Mouse (Mus musculus) embryonic facial prominence, embryonic 14.5 days (tissue): ENCODE results near the gene Cd86. TPM values are rescaled to one million over a fixed set of nuclear protein-coding genes. Genes with fewer than 3 reads are reported as not detected.
A peak's percentile ranks its signal among the peaks of the same experiment; 100 is the strongest.

ENCODE experiments used
- ATAC-seq: fragments of 200-750 bp; cut with Nextera tagmentation; 2 replicates; pipeline ENCODE4 v1.8.0; 2017; ENCODE audit warnings: low read depth, moderate number of reproducible peaks, moderate TSS enrichment
- DNase-seq: peaks from one replicate; pipeline ENCODE4 v3.0.0-alpha.2; 2015; ENCODE audit warnings: low spot score
- H3K27ac ChIP-seq: fragments of 300-500 bp; sonication (generic); replicated peaks from 2 replicates; pipeline ENCODE4 v1.5.1; 2014; ENCODE audit warnings: low read depth, mild to moderate bottlenecking, low read length, moderate library complexity
- H3K27me3 ChIP-seq: fragments of 300-500 bp; sonication (generic); replicated peaks from 2 replicates; pipeline ENCODE4 v1.6.1; 2014; ENCODE audit warnings: low read length; ENCODE audit not compliant: control insufficient read depth, insufficient read depth
- H3K36me3 ChIP-seq: fragments of 300-500 bp; sonication (generic); 2 replicates; pipeline ENCODE4 v1.6.1; 2014; ENCODE audit warnings: low read length, mixed read lengths; ENCODE audit not compliant: control insufficient read depth, insufficient read depth
- H3K4me1 ChIP-seq: fragments of 300-500 bp; sonication (generic); 2 replicates; pipeline ENCODE4 v1.6.1; 2014; ENCODE audit warnings: antibody characterized with exemption, low read length; ENCODE audit not compliant: control insufficient read depth, insufficient read depth
- H3K4me2 ChIP-seq: fragments of 300-500 bp; sonication (generic); 2 replicates; pipeline ENCODE4 v1.6.1; 2014; ENCODE audit warnings: low read depth, mild to moderate bottlenecking, low read length, moderate library complexity, mixed read lengths
- H3K4me3 ChIP-seq: fragments of 300-500 bp; sonication (generic); 2 replicates; pipeline ENCODE4 v1.5.1; 2014; ENCODE audit warnings: low read depth, mild to moderate bottlenecking, low read length
- H3K9ac ChIP-seq: fragments of 300-500 bp; sonication (generic); 2 replicates; pipeline ENCODE4 v1.6.1; 2014; ENCODE audit warnings: low read depth, mild to moderate bottlenecking, low read length, moderate library complexity, mixed read lengths
- H3K9me3 ChIP-seq: fragments of 300-500 bp; sonication (generic); 2 replicates; pipeline ENCODE4 v1.6.1; 2016; ENCODE audit warnings: low read length; ENCODE audit not compliant: control insufficient read depth
- WGBS: fragments of 180-500 bp; shearing (Covaris S2); extraction: QIAGEN DNeasy Blood & Tissue Kit; methylation state at CpG from one replicate; pipeline ENCODE4 v1.1.7; 2014; 5-methylcytosine and 5-hydroxymethylcytosine counted together
- polyA plus RNA-seq: library from polyadenylated mRNA; unstranded; fragments of >200 nt; fragmentation: Nextera tagmentation; extraction: Ambion mirVana; gene quantifications from 2 replicates; pipeline ENCODE4 v1.2.1, GENCODE M21; 2014

Gene Cd86
- polyA plus RNA-seq, 1 experiment from 2014 or later, result 2.8 TPM

- Histone ChIP-seq H3K27ac (no peak overlapping the region), H3K9ac (no peak overlapping the region), H3K36me3 (no peaks in the 10 kb centered on the region), H3K9me3 (no peaks in the 10 kb centered on the region), H3K4me2 (no peak overlapping the region), H3K27me3 (no peaks in the 10 kb centered on the region), H3K4me3 (no peak overlapping the region), H3K4me1 (no peaks in the 10 kb centered on the region)
- 85% methylated on average over 2 of the region's 2 CpGs for WGBS
- no peak for ATAC-seq
- DNase-seq, result no peak
These were observed 31.5 kb downstream of the Cd86 start for GRCm38 (mm10) chr16:36634421-36634820.

- Histone ChIP-seq H3K4me3 (no peak overlapping the region), H3K9ac (no peak overlapping the region), H3K36me3 (no peaks in the 10 kb centered on the region), H3K27me3 (no peaks in the 10 kb centered on the region), H3K4me1 (no peaks in the 10 kb centered on the region), H3K27ac (no peak overlapping the region), H3K4me2 (no peak overlapping the region), H3K9me3 (no peaks in the 10 kb centered on the region)
- 87% methylated on average over 8 of the region's 8 CpGs for WGBS
- ATAC-seq, result no peak
- no peak for DNase-seq
These were observed 33.7 kb downstream of the Cd86 start for GRCm38 (mm10) chr16:36632229-36632628.

GRCm38 (mm10) chr16:36631607-36632006 lies 34.3 kb downstream of the Cd86 start:
- no peak overlapping the region for H3K4me2 ChIP-seq
- WGBS, result 79% methylated on average over 5 of the region's 5 CpGs

GRCm38 (mm10) chr16:36627740-36628139 lies 38.1 kb downstream of the Cd86 start:
- H3K9me3 ChIP-seq, result no peaks in the 10 kb centered on the region
- DNase-seq (no peak), ATAC-seq (no peak)
- no peak overlapping the region for H3K27ac ChIP-seq
- no peak overlapping the region for H3K9ac ChIP-seq
- no peak overlapping the region for H3K4me3 ChIP-seq
- H3K27me3 ChIP-seq, result no peaks in the 10 kb centered on the region
- no peak overlapping the region for H3K4me2 ChIP-seq
- no peaks in the 10 kb centered on the region for H3K4me1 ChIP-seq
- 81% methylated on average over 1 of the region's 1 CpGs for WGBS
- no peaks in the 10 kb centered on the region for H3K36me3 ChIP-seq

More at GRCm38 (mm10) chr16:36631607-36632006, 34.3 kb downstream of the Cd86 start:
- H3K9me3 ChIP-seq, result no peaks in the 10 kb centered on the region
- H3K4me1 ChIP-seq, result no peaks in the 10 kb centered on the region
- H3K36me3 ChIP-seq, result no peaks in the 10 kb centered on the region
- H3K4me3 ChIP-seq, result no peak overlapping the region
- H3K27me3 ChIP-seq, result no peaks in the 10 kb centered on the region
- DNase-seq (no peak), ATAC-seq (no peak)
- no peak overlapping the region for H3K9ac ChIP-seq
- no peak overlapping the region for H3K27ac ChIP-seq

- no peak overlapping the region for H3K27ac ChIP-seq
- no peaks in the 10 kb centered on the region for H3K36me3 ChIP-seq
- H3K9me3 ChIP-seq, result no peaks in the 10 kb centered on the region
- H3K4me2 ChIP-seq, result no peak overlapping the region
- no peak for ATAC-seq
- no peaks in the 10 kb centered on the region for H3K4me1 ChIP-seq
- 84% methylated on average over 5 of the region's 5 CpGs for WGBS
- no peak for DNase-seq
- H3K9ac ChIP-seq, result no peak overlapping the region
- no peak overlapping the region for H3K4me3 ChIP-seq
- no peaks in the 10 kb centered on the region for H3K27me3 ChIP-seq
These were observed 39.2 kb downstream of the Cd86 start for GRCm38 (mm10) chr16:36626567-36627197.

- H3K27ac ChIP-seq, result no peak overlapping the region
- no peak for DNase-seq
These were observed 40.0 kb downstream of the Cd86 start for GRCm38 (mm10) chr16:36625909-36626308.

GRCm38 (mm10) chr16:36622320-36622719 lies 43.6 kb downstream of the Cd86 start:
- no peak overlapping the region for H3K4me2 ChIP-seq
- no peaks in the 10 kb centered on the region for H3K4me1 ChIP-seq
- 78% methylated on average over 3 of the region's 3 CpGs for WGBS
- no peaks in the 10 kb centered on the region for H3K27me3 ChIP-seq
- no peak overlapping the region for H3K9ac ChIP-seq
- no peak overlapping the region for H3K27ac ChIP-seq
- no peak overlapping the region for H3K4me3 ChIP-seq
- no peak for ATAC-seq
- DNase-seq, result peak; percentile 15
- H3K9me3 ChIP-seq, result no peaks in the 10 kb centered on the region
- no peaks in the 10 kb centered on the region for H3K36me3 ChIP-seq

More at GRCm38 (mm10) chr16:36625909-36626308, 40.0 kb downstream of the Cd86 start:
- WGBS, result 94% methylated on average over 1 of the region's 1 CpGs
- H3K27me3 ChIP-seq, result no peaks in the 10 kb centered on the region
- no peak overlapping the region for H3K4me2 ChIP-seq
- no peak overlapping the region for H3K9ac ChIP-seq
- H3K36me3 ChIP-seq, result no peaks in the 10 kb centered on the region
- no peak for ATAC-seq
- H3K9me3 ChIP-seq, result no peaks in the 10 kb centered on the region
- no peak overlapping the region for H3K4me3 ChIP-seq
- no peaks in the 10 kb centered on the region for H3K4me1 ChIP-seq

- Histone ChIP-seq H3K9ac (no peak overlapping the region), H3K4me3 (no peak overlapping the region), H3K4me2 (no peak overlapping the region), H3K36me3 (no peaks in the 10 kb centered on the region), H3K27me3 (no peaks in the 10 kb centered on the region), H3K9me3 (no peaks in the 10 kb centered on the region), H3K27ac (no peak overlapping the region), H3K4me1 (no peaks in the 10 kb centered on the region)
- ATAC-seq, result no peak
- DNase-seq, result no peak
- 71% methylated on average over 3 of the region's 3 CpGs for WGBS
These were observed 44.8 kb downstream of the Cd86 start for GRCm38 (mm10) chr16:36621108-36621507.

GRCm38 (mm10) chr16:36613701-36614100 lies 52.2 kb downstream of the Cd86 start:
- Histone ChIP-seq H3K9me3 (no peaks in the 10 kb centered on the region), H3K4me1 (no peaks in the 10 kb centered on the region), H3K36me3 (no peaks in the 10 kb centered on the region), H3K4me2 (no peak overlapping the region), H3K4me3 (no peak overlapping the region), H3K27me3 (no peaks in the 10 kb centered on the region), H3K27ac (no peak overlapping the region), H3K9ac (no peak overlapping the region)
- 72% methylated on average over 2 of the region's 2 CpGs for WGBS
- no peak for DNase-seq
- no peak for ATAC-seq
